Mouse (Mus musculus): ENCODE measurements around the gene Knl1.

Gene Knl1

DNA sequence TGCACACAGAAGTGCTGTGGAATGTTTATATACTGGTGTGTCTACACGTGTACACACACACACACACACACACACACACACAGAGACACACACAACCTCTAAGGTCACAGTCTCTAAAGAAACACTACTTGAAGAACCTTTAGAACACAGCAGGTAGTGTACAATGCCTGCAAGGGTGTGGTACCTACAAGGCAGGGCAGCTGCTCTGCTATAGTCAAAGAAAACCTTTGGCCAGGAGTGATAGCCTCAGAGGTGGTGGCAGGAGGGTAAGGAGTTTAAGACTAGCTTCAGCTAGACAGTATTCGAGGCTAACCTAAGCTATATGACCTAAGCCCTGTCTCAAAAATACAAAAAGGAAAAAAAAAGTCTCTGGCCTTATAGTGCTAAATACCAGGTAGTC, 107.8 kb downstream of the Knl1 start:
- in situ Hi-C loops (cut with MboI, MseI): no loop called here

Data from T-helper 17 cell (primary cell).